Mouse (Mus musculus) erythroblast, embryonic 14.5 days (primary cell): ENCODE data around the gene Grn.

Experiments used
- GATA1 ChIP-seq: IDR thresholded peaks from 2 replicates; pipeline ENCODE4 v1.6.1; 2012; ENCODE audit warnings: low read length, inconsistent platforms, mixed read lengths
- TAL1 ChIP-seq: IDR thresholded peaks from 3 replicates; pipeline ENCODE4 v1.6.1; 2012; ENCODE audit warnings: low read length, inconsistent platforms, mixed read lengths

- TF ChIP-seq GATA1, result no peak
- TF ChIP-seq TAL1, result no peak
These were observed 35.5 kb upstream of the Grn start for GRCm38 (mm10) chr11:102394421-102395124.
